Mouse (Mus musculus) thymus, adult 2 months (tissue): ENCODE data around the gene Eva1c.

ENCODE experiments used
- CTCF ChIP-seq: fragments of 200-500 bp; IDR thresholded peaks from 2 replicates; pipeline ENCODE4 v1.5.1; 2012; ENCODE audit warnings: mild to moderate bottlenecking, control low read depth, low read length, moderate library complexity, borderline replicate concordance; ENCODE audit not compliant: control insufficient read depth, poor library complexity, insufficient read depth; ENCODE audit errors: extremely low read depth
- POLR2A ChIP-seq: fragments of 200-500 bp; IDR thresholded peaks from 2 replicates; pipeline ENCODE4 v1.6.1; 2012; ENCODE audit warnings: mild to moderate bottlenecking, low read length, control low read depth, moderate library complexity; ENCODE audit not compliant: control insufficient read depth, poor library complexity, insufficient read depth; ENCODE audit errors: extremely low read depth

DNA sequence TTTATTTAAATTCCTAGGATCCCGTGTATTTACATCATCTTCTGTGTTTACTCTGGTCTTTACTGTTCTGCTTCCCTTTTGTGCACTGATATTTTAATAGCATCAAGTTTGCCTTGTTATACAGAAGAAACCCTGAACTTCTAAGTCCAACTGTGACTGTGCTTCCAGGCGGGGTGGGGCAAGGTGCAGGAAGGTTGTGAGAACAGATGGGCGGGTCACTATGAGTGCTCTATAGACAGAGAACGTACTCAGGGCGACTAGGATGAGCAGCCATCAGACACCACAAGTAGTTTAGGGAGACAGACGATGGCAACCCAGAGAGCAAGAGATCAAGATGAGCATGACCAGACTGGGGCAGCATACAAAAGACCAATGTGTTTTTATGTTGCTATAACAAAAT is 6.2 kb upstream of the Eva1c start:
- no peak for TF ChIP-seq POLR2A
- TF ChIP-seq CTCF, result no peak
